Mouse (Mus musculus) ES-Bruce4 (cell line): ENCODE data around the gene Insl6.

Source experiments
- CTCF ChIP-seq: IDR thresholded peaks from one replicate; pipeline ENCODE4 v1.8.1; 2011; ENCODE audit warnings: low read depth, low read length
- EP300 ChIP-seq: IDR thresholded peaks from 2 replicates; pipeline ENCODE4 v1.6.1; 2011; ENCODE audit warnings: low read depth, low read length; ENCODE audit not compliant: insufficient read depth
- POLR2A ChIP-seq: IDR thresholded peaks from one replicate; pipeline ENCODE4 v1.8.1; 2011; ENCODE audit warnings: low read length; ENCODE audit not compliant: insufficient read depth

DNA sequence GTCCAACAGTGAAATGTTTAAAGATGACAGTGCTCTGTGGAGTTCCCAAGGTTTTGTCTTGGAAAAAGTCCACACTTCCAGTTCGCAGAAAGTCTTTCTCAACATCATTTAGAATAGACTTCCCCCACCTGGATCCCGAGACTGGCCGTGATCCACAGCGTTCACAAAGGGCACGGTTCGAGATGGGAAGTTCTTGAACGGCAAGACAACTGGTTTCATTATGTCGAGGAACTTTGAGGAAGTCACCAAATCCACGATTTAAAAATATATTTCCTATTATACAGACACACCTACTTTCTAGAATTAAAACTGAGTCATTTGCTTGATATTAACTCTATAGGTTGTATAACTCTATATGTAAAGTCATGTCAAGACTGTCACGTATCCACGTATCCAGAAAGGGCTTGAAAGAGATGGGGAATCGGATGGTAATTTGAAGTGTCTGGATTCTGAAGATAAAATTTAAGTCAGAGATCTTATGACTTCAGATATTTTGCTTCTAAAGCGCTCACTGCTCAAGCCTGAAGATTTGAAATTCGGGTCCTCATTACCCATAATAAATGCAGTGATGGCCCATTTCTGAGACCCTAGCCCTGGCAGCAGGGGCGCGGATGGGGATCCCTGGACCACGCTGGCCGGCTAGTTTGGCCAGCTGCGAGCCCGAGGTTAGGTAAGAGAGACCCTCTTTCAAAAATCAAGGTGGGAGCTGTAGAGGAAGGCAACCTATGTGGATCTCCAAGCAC lies 41.2 kb upstream of the Insl6 start:
- no peak for TF ChIP-seq POLR2A
- TF ChIP-seq EP300 = no peak
- TF ChIP-seq CTCF = no peak
